Mouse (Mus musculus): ENCODE measurements around the gene Rapgefl1. TPM values are rescaled to one million over a fixed set of nuclear protein-coding genes. Genes with fewer than 3 reads are reported as not detected.

Rapgefl1 gene
- polyA plus RNA-seq, 1 experiment from 2014 or later = 9.2 TPM

DNA sequence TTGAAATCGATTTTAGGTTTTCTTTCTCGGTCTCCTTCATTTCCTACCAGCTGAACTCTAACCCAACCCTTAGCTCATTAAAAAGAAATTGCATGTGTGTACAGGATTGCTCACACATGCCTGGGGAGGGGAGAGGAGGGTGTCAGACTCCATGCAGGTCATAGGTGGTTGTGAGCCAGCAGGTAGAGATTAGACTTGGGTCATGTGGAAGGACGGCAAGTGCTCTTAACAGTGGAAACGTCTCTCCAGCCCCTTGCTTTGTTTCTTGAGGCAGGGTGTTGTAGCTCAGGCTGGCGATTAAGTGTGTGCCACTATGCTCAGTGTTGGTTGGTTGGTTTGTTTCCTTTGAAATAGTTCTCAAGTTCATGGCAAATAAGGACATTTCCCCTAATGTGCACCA lies 34.2 kb downstream of the Rapgefl1 start:
- Histone ChIP-seq H3K4me1 (peaks cover 17% of the 10 kb centered on the region; the same call in 1 of the 2 replicates), H3K9ac (no peak overlapping the region), H3K4me3 (no peak overlapping the region), H3K27me3 (replicated peaks) (no peaks in the 10 kb centered on the region), H3K27ac (no peak overlapping the region), H3K36me3 (replicated peaks) (peaks cover 18% of the 10 kb centered on the region; the same call in 1 of the 2 replicates), H3K4me2 (no peak overlapping the region), H3K9me3 (no peaks in the 10 kb centered on the region)
- WGBS = 75% methylated on average over 5 of the region's 5 CpGs
- ATAC-seq (replicated peaks) = no peak

DNA sequence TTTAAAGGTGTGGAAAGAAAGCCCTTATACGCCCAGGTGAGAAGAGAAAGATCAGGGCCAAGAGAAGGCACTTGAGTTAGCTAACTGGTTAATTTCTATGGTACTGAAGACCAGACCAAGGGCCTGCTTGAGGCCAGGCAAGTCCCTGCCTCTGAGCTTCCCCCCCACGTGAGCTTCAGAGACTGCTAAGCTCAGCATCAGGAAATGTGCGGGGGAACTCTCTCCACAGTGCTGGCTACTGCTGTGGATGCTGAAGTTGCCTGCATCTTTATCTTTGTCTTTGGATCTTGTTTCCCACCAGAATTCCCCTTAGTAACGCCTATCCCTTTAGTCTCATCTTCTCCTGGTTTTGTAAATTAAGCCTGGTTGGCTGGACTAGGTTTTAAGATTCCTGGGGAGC lies 34.8 kb downstream of the Rapgefl1 start:
- H3K4me1 ChIP-seq = peaks cover 14% of the 10 kb centered on the region; the same call in 1 of the 2 replicates
- no peak overlapping the region for H3K9ac ChIP-seq
- no peaks in the 10 kb centered on the region for H3K9me3 ChIP-seq
- ATAC-seq (replicated peaks) = no peak
- H3K4me2 ChIP-seq = no peak overlapping the region
- H3K27ac ChIP-seq = no peak overlapping the region
- WGBS = 63% methylated on average over 4 of the region's 4 CpGs
- H3K27me3 ChIP-seq (replicated peaks) = no peaks in the 10 kb centered on the region
- peaks cover 18% of the 10 kb centered on the region; the same call in 1 of the 2 replicates for H3K36me3 ChIP-seq (replicated peaks)
- H3K4me3 ChIP-seq = no peak overlapping the region

DNA sequence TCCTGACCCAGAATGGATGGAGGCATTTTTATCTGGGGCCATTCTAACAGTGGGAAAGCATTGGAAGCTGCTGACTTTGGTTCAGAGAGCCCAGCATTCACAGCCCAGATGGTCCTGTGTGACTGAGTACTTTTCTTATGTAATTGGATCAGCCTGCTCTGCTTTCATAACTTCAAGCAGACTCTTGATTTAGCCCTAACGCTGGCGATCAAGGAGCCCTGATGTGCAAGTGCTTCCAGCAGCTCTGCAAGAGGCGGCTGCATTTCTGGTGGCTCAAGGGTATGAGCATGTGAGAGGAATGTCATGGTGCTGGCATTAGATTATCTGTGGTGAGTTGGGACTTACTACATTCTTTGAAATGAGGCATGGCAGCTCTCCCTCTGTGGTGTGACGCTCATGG lies 35.5 kb downstream of the Rapgefl1 start:
- H3K27me3 ChIP-seq (replicated peaks) = no peaks in the 10 kb centered on the region
- no peak for ATAC-seq (replicated peaks)
- H3K27ac ChIP-seq = no peak overlapping the region
- H3K36me3 ChIP-seq (replicated peaks) = peaks cover 18% of the 10 kb centered on the region; the same call in 1 of the 2 replicates
- H3K9ac ChIP-seq = no peak overlapping the region
- H3K4me1 ChIP-seq = peaks cover 14% of the 10 kb centered on the region; the same call in 1 of the 2 replicates
- WGBS = 55% methylated on average over 4 of the region's 4 CpGs
- no peak overlapping the region for H3K4me3 ChIP-seq
- no peaks in the 10 kb centered on the region for H3K9me3 ChIP-seq
- no peak overlapping the region for H3K4me2 ChIP-seq

DNA sequence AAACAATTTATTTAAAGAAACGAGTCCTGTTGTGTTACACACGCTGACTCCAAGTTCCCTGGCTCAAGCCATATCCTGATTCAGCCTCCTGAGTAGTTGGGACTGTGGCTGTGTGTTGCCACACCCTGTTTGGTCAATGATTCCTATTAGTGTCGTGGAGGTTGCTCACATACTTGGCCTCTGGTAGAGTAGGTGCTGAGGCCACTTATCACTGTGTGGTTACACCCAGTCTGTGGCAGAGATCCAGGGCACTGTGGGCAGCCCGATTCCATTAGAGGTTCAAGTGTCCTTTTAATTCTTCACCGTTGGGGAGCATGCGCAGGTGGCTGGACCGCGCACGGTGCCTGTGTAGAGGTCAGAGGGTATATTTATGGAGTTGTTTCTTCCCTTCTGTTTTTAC lies 37.3 kb downstream of the Rapgefl1 start:
- Histone ChIP-seq H3K9ac (no peak overlapping the region), H3K36me3 (replicated peaks) (peaks cover 13% of the 10 kb centered on the region; the same call in 1 of the 2 replicates), H3K4me2 (no peak overlapping the region), H3K9me3 (no peaks in the 10 kb centered on the region), H3K4me1 (peaks cover 8% of the 10 kb centered on the region; the same call in 1 of the 2 replicates), H3K27me3 (replicated peaks) (no peaks in the 10 kb centered on the region), H3K27ac (no peak overlapping the region), H3K4me3 (no peak overlapping the region)
- ATAC-seq (replicated peaks) = no peak
- WGBS = 95% methylated on average over 9 of the region's 9 CpGs

DNA sequence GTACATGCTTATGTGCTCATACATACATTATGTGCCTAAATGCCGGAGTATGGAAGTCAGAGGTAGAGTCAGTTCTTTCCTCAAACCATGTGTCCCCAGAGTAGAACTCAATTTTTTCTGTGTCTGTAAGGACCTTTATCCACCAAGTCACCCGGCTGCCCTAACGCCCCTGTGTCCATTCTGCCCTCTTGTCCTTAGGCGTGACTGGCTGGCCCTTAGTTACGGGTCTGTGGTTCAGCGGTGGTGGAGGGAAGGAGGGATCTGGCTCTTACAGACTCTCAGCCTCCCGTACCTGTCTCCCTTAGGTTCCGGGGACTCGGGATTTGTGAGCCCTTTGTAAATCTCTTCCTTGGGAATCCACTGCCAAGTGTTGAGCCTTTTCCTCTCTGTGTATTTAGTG lies 40.4 kb downstream of the Rapgefl1 start:
- Histone ChIP-seq H3K4me1 (0 out of 2 replicates have a peak, but pooled peaks cover 3% of the 10 kb centered on the region), H3K4me3 (no peak overlapping the region), H3K9ac (no peak overlapping the region), H3K36me3 (replicated peaks) (no peaks in the 10 kb centered on the region), H3K27ac (no peak overlapping the region), H3K27me3 (replicated peaks) (no peaks in the 10 kb centered on the region), H3K4me2 (no peak overlapping the region), H3K9me3 (no peaks in the 10 kb centered on the region)
- WGBS = 65% methylated on average over 9 of the region's 9 CpGs
- no peak for ATAC-seq (replicated peaks)

DNA sequence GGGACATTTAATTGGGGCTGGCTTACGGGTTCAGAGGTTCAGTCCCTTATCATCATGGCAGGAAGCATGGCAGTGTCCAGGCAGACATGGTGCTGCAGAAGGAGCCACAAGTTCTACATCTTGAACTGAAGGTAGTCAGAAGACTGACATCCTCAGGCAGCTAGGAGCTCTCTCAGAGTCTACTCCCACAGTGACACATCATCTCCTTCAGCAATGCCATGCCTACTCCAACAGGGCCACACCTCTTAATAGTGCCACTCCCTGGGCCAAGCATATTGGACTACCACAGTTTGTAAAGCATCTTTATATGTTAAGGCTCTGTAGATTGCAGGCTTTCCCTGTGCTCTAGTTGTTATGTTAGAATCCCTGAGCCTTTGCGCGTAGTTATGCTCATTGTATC lies 51.1 kb downstream of the Rapgefl1 start:
- ATAC-seq (replicated peaks) = no peak
- peaks cover 39% of the 10 kb centered on the region for H3K36me3 ChIP-seq (replicated peaks)
- H3K27me3 ChIP-seq (replicated peaks) = no peaks in the 10 kb centered on the region
- no peak overlapping the region for H3K27ac ChIP-seq
- H3K9me3 ChIP-seq = no peaks in the 10 kb centered on the region
- no peak overlapping the region for H3K9ac ChIP-seq
- no peaks in the 10 kb centered on the region for H3K4me1 ChIP-seq
- 98% methylated on average over 3 of the region's 3 CpGs for WGBS
- H3K4me3 ChIP-seq = no peak overlapping the region
- H3K4me2 ChIP-seq = no peak overlapping the region

DNA sequence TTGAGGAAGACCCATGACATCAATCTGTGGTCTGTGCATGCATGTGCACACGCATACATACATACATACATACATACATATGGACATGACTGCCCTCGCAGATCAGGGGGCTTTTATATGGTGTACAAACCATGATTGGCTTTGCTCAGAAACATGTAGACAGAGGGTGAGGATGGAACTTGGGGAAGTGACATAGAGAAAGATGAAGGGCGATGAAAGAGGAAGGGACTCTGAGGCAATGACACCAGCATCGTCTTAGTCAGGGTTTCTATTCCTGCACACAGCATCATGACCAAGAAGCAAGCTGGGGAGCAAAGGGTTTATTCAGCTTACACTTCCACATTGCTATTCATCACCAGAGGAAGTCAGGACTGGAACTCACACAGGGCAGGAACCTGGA lies 52.5 kb downstream of the Rapgefl1 start:
- 95% methylated on average over 4 of the region's 4 CpGs for WGBS
- H3K9me3 ChIP-seq = no peaks in the 10 kb centered on the region
- H3K4me3 ChIP-seq = no peak overlapping the region
- H3K4me1 ChIP-seq = no peaks in the 10 kb centered on the region
- no peak overlapping the region for H3K27ac ChIP-seq
- H3K9ac ChIP-seq = no peak overlapping the region
- peaks cover 53% of the 10 kb centered on the region for H3K36me3 ChIP-seq (replicated peaks)
- no peak for ATAC-seq (replicated peaks)
- no peaks in the 10 kb centered on the region for H3K27me3 ChIP-seq (replicated peaks)
- no peak overlapping the region for H3K4me2 ChIP-seq

DNA sequence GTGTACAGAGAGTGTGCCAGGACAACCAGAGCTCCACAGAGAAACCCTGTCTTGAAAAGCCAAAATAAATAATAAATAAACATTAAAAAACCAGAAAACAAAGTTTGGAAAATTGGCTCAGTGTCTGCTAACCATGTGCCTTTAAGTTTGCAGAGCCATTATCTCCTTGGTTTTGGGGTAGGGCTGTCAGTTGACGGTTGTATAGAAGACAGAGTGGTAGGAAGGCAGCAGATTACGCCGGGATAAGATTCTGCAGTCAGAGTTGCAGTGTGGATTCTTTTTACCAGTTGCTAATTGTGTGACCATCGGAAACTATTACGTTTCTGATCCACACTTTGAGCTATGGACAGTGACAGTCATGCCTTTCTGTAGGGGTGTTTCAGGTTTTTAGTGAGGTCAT lies 53.4 kb downstream of the Rapgefl1 start:
- WGBS = 93% methylated on average over 5 of the region's 5 CpGs
- Histone ChIP-seq H3K36me3 (replicated peaks) (peaks cover 59% of the 10 kb centered on the region), H3K9me3 (no peaks in the 10 kb centered on the region)

DNA sequence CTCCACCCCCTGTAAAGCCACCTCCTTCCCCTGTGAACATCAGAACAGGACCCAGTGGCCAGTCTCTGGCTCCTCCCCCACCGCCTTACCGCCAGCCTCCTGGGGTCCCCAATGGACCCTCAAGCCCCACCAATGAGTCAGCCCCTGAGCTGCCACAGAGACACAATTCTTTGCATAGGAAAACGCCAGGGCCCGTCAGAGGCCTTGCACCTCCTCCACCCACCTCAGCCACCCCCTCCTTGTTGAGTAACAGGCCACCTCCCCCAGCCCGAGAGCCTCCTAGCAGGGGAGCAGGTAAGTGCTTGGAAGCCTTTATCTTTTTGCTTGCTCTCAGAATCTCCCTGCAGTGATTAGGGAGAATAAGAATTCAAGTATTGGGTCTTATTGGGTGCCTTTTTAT lies 55.8 kb downstream of the Rapgefl1 start:
- Histone ChIP-seq H3K9me3 (no peaks in the 10 kb centered on the region), H3K4me3 (no peak overlapping the region), H3K36me3 (replicated peaks) (peaks cover 61% of the 10 kb centered on the region; the same call in 1 of the 2 replicates), H3K4me2 (no peak overlapping the region), H3K9ac (no peak overlapping the region), H3K4me1 (no peaks in the 10 kb centered on the region), H3K27me3 (replicated peaks) (no peaks in the 10 kb centered on the region), H3K27ac (no peak overlapping the region)
- ATAC-seq (replicated peaks) = no peak
- WGBS = 55% methylated on average over 5 of the region's 5 CpGs

More for the DNA sequence above, 53.4 kb downstream of the Rapgefl1 start:
- H3K4me1 ChIP-seq = no peaks in the 10 kb centered on the region
- no peak for ATAC-seq (replicated peaks)
- H3K4me3 ChIP-seq = no peak overlapping the region
- H3K27ac ChIP-seq = no peak overlapping the region
- H3K27me3 ChIP-seq (replicated peaks) = no peaks in the 10 kb centered on the region
- no peak overlapping the region for H3K4me2 ChIP-seq
- H3K9ac ChIP-seq = no peak overlapping the region

DNA sequence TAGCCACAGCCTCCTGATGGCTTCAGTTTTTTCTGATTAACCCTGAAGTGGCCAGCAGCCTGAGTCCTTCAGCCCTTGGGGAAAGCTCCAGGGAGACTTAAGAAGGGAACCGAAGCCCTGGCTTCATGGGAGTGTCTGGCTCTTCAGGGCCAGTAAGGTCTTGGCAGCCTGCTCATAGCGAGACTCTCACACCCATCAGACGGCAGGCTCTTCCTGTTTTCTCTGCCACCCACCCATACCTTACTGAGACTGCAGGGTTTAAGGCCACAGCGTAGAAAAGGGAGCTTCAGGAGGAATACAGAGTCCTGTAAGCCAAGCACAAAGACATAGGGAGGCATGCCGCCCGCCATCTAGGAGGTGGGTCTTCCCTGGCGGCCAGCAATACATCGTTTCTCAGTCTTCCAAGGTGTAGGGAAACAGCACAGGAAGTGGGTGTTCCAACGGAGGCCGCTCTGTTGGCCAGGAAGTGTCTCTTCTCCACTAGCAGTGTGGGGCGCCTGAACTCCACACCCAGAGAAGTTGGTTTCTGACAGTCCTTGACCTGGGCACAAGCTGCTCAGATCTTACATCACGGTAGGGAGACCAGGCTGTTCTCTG lies 64.0 kb downstream of the Rapgefl1 start:
- H3K9me3 ChIP-seq = no peaks in the 10 kb centered on the region
- no peaks in the 10 kb centered on the region for H3K27me3 ChIP-seq (replicated peaks)
- H3K4me1 ChIP-seq = peaks cover 3% of the 10 kb centered on the region; the same call in 1 of the 2 replicates
- peaks cover 35% of the 10 kb centered on the region for H3K36me3 ChIP-seq (replicated peaks)
- H3K27ac ChIP-seq = no peak overlapping the region
- no peak overlapping the region for H3K4me3 ChIP-seq
- H3K4me2 ChIP-seq = no peak overlapping the region
- no peak for ATAC-seq (replicated peaks)
- 91% methylated on average over 12 of the region's 12 CpGs for WGBS
- H3K9ac ChIP-seq = no peak overlapping the region

DNA sequence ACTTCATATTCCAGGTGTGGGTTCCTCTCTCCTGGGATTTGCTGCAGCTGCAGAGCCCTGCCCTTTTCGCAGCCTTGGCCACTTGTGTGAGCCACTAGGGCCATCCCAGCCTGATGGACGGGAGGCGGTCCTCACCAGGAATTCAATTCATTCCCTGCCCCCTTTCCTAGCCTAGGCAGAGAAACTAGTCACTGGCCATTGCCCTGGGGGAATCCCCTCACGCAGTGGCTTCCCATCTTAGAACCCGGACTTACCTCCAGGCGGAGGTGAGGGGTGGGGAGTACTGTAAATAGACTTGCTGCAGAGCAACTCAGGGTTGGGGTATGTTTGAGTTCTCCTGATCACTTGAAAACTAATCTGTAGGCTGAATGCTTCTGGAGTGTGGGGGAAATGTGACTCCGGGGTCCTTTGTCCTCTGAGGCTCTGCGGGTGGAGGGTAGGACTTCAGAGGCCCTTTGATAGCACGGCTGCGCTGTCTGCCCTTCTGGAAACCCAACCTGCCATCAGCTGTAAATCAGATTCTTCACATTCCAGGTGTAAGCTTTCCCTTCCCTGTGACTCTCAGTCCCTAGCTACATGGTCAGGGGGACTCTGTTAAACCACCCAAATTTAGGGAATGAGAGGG lies 66.1 kb downstream of the Rapgefl1 start:
- H3K36me3 ChIP-seq (replicated peaks) = peaks cover 20% of the 10 kb centered on the region

More for the DNA sequence above, 66.1 kb downstream of the Rapgefl1 start:
- no peaks in the 10 kb centered on the region for H3K27me3 ChIP-seq (replicated peaks)
- H3K9me3 ChIP-seq = no peaks in the 10 kb centered on the region
- no peak overlapping the region for H3K4me2 ChIP-seq
- peaks cover 4% of the 10 kb centered on the region for H3K4me1 ChIP-seq
- no peak overlapping the region for H3K27ac ChIP-seq
- no peak overlapping the region for H3K9ac ChIP-seq
- H3K4me3 ChIP-seq = no peak overlapping the region
- WGBS = 12% methylated on average over 10 of the region's 10 CpGs
- no peak for ATAC-seq (replicated peaks)

Measured in midbrain, embryonic 15.5 days (tissue).